Mouse (Mus musculus): ENCODE results near the gene Dnttip1. TPM values are rescaled to one million over a fixed set of nuclear protein-coding genes. Genes with fewer than 3 reads are reported as not detected.
A peak's percentile ranks its signal among the peaks of the same experiment; 100 is the strongest.

Gene Dnttip1
- total and polyA plus RNA-seq, 2 experiments from 2014 or later: 24.7 to 54.2 TPM

GRCm38 (mm10) chr2:164765841-164766240, 20.1 kb downstream of the Dnttip1 start:
- H3K9ac ChIP-seq (replicated peaks; ENCODE audit: low read length, poor library complexity, severe bottlenecking): no peak overlapping the region
- WGBS: 85% methylated on average over 3 of the region's 3 CpGs
- H3K4me2 ChIP-seq (ENCODE audit: low read depth, low read length, poor library complexity, severe bottlenecking): no peak overlapping the region
- no peak overlapping the region for H3K27ac ChIP-seq (ENCODE audit: low read depth, low read length)
- DNase-seq (ENCODE audit: low spot score) (no peak), ATAC-seq (ENCODE audit: low FRiP score) (no peak)
- no peaks in the 10 kb centered on the region for H3K27me3 ChIP-seq (ENCODE audit: insufficient read depth, low read length)
- H3K4me1 ChIP-seq (ENCODE audit: insufficient read depth, low read length): no peaks in the 10 kb centered on the region
- no peak for TF ChIP-seq CTCF (IDR thresholded peaks at IDR 0.05)
- H3K9me3 ChIP-seq (ENCODE audit: low read length): no peaks in the 10 kb centered on the region
- no peak overlapping the region for H3K4me3 ChIP-seq (ENCODE audit: low read depth, low read length)
- H3K36me3 ChIP-seq (ENCODE audit: insufficient read depth, low read length): peaks cover 44% of the 10 kb centered on the region

GRCm38 (mm10) chr2:164767812-164768540, 22.2 kb downstream of the Dnttip1 start:
- no peak for DNase-seq (ENCODE audit: low spot score)
- H3K4me1 ChIP-seq (ENCODE audit: insufficient read depth, low read length): no peaks in the 10 kb centered on the region
- H3K9me3 ChIP-seq (ENCODE audit: low read length): no peaks in the 10 kb centered on the region
- H3K36me3 ChIP-seq (ENCODE audit: insufficient read depth, low read length): peaks cover 27% of the 10 kb centered on the region
- H3K4me3 ChIP-seq (ENCODE audit: low read depth, low read length): no peak overlapping the region
- no peak overlapping the region for H3K9ac ChIP-seq (replicated peaks; ENCODE audit: low read length, poor library complexity, severe bottlenecking)
- no peak overlapping the region for H3K4me2 ChIP-seq (ENCODE audit: low read depth, low read length, poor library complexity, severe bottlenecking)
- no peak for TF ChIP-seq CTCF (IDR thresholded peaks at IDR 0.05)
- H3K27me3 ChIP-seq (ENCODE audit: insufficient read depth, low read length): no peaks in the 10 kb centered on the region
- WGBS: 96% methylated on average over 15 of the region's 15 CpGs
- ATAC-seq (ENCODE audit: low FRiP score): no peak
- H3K27ac ChIP-seq (ENCODE audit: low read depth, low read length): no peak overlapping the region

- peak; percentile 99 for ATAC-seq (ENCODE audit: low FRiP score)
- 1% methylated on average over 52 of the region's 53 CpGs for WGBS
- no peaks in the 10 kb centered on the region for H3K27me3 ChIP-seq (ENCODE audit: insufficient read depth, low read length)
- peak within 1 kb of the TSS; percentile 54 for H3K4me3 ChIP-seq (ENCODE audit: low read depth, low read length)
- H3K4me1 ChIP-seq (ENCODE audit: insufficient read depth, low read length): no peaks in the 10 kb centered on the region
- peak within 1 kb of the TSS; percentile 78 for H3K4me2 ChIP-seq (ENCODE audit: low read depth, low read length, poor library complexity, severe bottlenecking)
- H3K27ac ChIP-seq (ENCODE audit: low read depth, low read length): no peak within 1 kb of the TSS
- no peaks in the 10 kb centered on the region for H3K9me3 ChIP-seq (ENCODE audit: low read length)
- DNase-seq (ENCODE audit: low spot score): peak; percentile 99
- H3K36me3 ChIP-seq (ENCODE audit: insufficient read depth, low read length): peaks cover 22% of the 10 kb centered on the region
- no peak within 1 kb of the TSS for H3K9ac ChIP-seq (replicated peaks; ENCODE audit: low read length, poor library complexity, severe bottlenecking)
- peak; percentile 59 for TF ChIP-seq CTCF (IDR thresholded peaks at IDR 0.05)
These were observed 23.7 kb downstream of the Dnttip1 start, which contains the start of gene Ube2c for GRCm38 (mm10) chr2:164769258-164770037. Ube2c (plus strand) TSS chr2:164769898.

GRCm38 (mm10) chr2:164770279-164770678, 24.5 kb downstream of the Dnttip1 start:
- TF ChIP-seq CTCF (IDR thresholded peaks at IDR 0.05): no peak
- 3% methylated on average over 15 of the region's 15 CpGs for WGBS
- no peak overlapping the region for H3K9ac ChIP-seq (replicated peaks; ENCODE audit: low read length, poor library complexity, severe bottlenecking)

GRCm38 (mm10) chr2:164771123-164771522, 25.3 kb downstream of the Dnttip1 start:
- H3K9ac ChIP-seq (replicated peaks; ENCODE audit: low read length, poor library complexity, severe bottlenecking): no peak overlapping the region
- no peak for TF ChIP-seq CTCF (IDR thresholded peaks at IDR 0.05)
- no peak overlapping the region for H3K4me2 ChIP-seq (ENCODE audit: low read depth, low read length, poor library complexity, severe bottlenecking)
- H3K4me3 ChIP-seq (ENCODE audit: low read depth, low read length): no peak overlapping the region
- DNase-seq (ENCODE audit: low spot score) (no peak), ATAC-seq (ENCODE audit: low FRiP score) (no peak)
- H3K9me3 ChIP-seq (ENCODE audit: low read length): no peaks in the 10 kb centered on the region
- WGBS: 82% methylated on average over 8 of the region's 8 CpGs
- H3K36me3 ChIP-seq (ENCODE audit: insufficient read depth, low read length): peaks cover 13% of the 10 kb centered on the region
- no peak overlapping the region for H3K27ac ChIP-seq (ENCODE audit: low read depth, low read length)
- no peaks in the 10 kb centered on the region for H3K4me1 ChIP-seq (ENCODE audit: insufficient read depth, low read length)
- H3K27me3 ChIP-seq (ENCODE audit: insufficient read depth, low read length): no peaks in the 10 kb centered on the region

More at GRCm38 (mm10) chr2:164770279-164770678, 24.5 kb downstream of the Dnttip1 start:
- Histone ChIP-seq H3K4me1 (ENCODE audit: insufficient read depth, low read length) (no peaks in the 10 kb centered on the region), H3K4me3 (ENCODE audit: low read depth, low read length) (peak overlapping the region; percentile 54), H3K9me3 (ENCODE audit: low read length) (no peaks in the 10 kb centered on the region), H3K4me2 (ENCODE audit: low read depth, low read length, poor library complexity, severe bottlenecking) (peak overlapping the region; percentile 78), H3K36me3 (ENCODE audit: insufficient read depth, low read length) (peaks cover 15% of the 10 kb centered on the region), H3K27ac (ENCODE audit: low read depth, low read length) (no peak overlapping the region), H3K27me3 (ENCODE audit: insufficient read depth, low read length) (no peaks in the 10 kb centered on the region)
- DNase-seq (ENCODE audit: low spot score): no peak
- no peak for ATAC-seq (ENCODE audit: low FRiP score)
